Mouse (Mus musculus): ENCODE results near the gene Sstr2. TPM values are rescaled to one million over a fixed set of nuclear protein-coding genes. Genes with fewer than 3 reads are reported as not detected.
A peak's percentile ranks its signal among the peaks of the same experiment; 100 is the strongest.

Sstr2 gene
- 3.3 and 4.0 TPM in 2 replicates for polyA plus RNA-seq (2012; rRNA removed)

GRCm38 (mm10) chr11:113618672-113619419, at the start of gene Sstr2:
Sstr2 (plus strand) TSS chr11:113619342.
- under 1% methylated on average over 54 of the region's 54 CpGs for WGBS
- peak; percentile 73 for DNase-seq

GRCm38 (mm10) chr11:113571616-113572015, 47.5 kb upstream of the Sstr2 start:
- Histone ChIP-seq H3K4me3 (replicated peaks; ENCODE audit: insufficient read depth, low read depth, low read length) (no peak overlapping the region), H3K27ac (ENCODE audit: insufficient read depth, low read length) (no peak overlapping the region), H3K4me1 (ENCODE audit: control insufficient read depth, insufficient read depth, low read length) (no peaks in the 10 kb centered on the region), H3K27me3 (ENCODE audit: control insufficient read depth, insufficient read depth, low read length) (no peaks in the 10 kb centered on the region)
- TF ChIP-seq CTCF (IDR thresholded peaks at IDR 0.05; ENCODE audit: borderline replicate concordance, insufficient read depth, low read depth, low read length), result no peak
- no peak for TF ChIP-seq POLR2A (IDR thresholded peaks at IDR 0.05; ENCODE audit: borderline replicate concordance, insufficient read depth, low read length)
- DNase-seq, result no peak

More at GRCm38 (mm10) chr11:113618672-113619419, at the start of gene Sstr2:
- Histone ChIP-seq H3K4me3 (replicated peaks; ENCODE audit: insufficient read depth, low read depth, low read length) (peak within 1 kb of the TSS; percentile 55), H3K27ac (ENCODE audit: insufficient read depth, low read length) (no peak within 1 kb of the TSS), H3K27me3 (ENCODE audit: control insufficient read depth, insufficient read depth, low read length) (no peaks in the 10 kb centered on the region), H3K4me1 (ENCODE audit: control insufficient read depth, insufficient read depth, low read length) (peaks cover 7% of the 10 kb centered on the region; the same call in 1 of the 2 replicates)
- no peak for TF ChIP-seq POLR2A (IDR thresholded peaks at IDR 0.05; ENCODE audit: borderline replicate concordance, insufficient read depth, low read length)
- TF ChIP-seq CTCF (IDR thresholded peaks at IDR 0.05; ENCODE audit: borderline replicate concordance, insufficient read depth, low read depth, low read length), result no peak

DNA sequence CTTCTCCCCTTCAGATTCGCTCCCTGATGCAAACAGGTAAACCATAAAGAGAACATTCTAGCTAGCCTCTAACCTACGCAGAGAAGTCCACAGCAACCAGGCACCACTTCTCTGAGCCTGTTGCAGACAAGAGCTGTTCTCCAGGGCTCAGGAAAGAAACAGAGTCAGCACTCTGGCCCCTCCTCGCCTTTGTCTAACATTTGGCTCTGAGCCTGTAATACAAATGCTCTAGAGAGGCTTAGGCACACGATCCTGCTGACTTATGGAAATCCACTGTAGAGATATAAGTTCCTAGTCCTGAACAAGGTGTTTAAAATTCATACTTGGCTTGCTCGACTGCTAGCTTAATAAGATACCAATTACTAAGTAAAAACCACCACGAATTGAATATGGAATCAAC, 46.5 kb upstream of the Sstr2 start:
- TF ChIP-seq POLR2A (IDR thresholded peaks at IDR 0.05; ENCODE audit: borderline replicate concordance, insufficient read depth, low read length) (no peak), CTCF (IDR thresholded peaks at IDR 0.05; ENCODE audit: borderline replicate concordance, insufficient read depth, low read depth, low read length) (no peak)
- 65% methylated on average over 6 of the region's 6 CpGs for WGBS
- H3K27ac ChIP-seq (ENCODE audit: insufficient read depth, low read length), result no peak overlapping the region
- no peaks in the 10 kb centered on the region for H3K27me3 ChIP-seq (ENCODE audit: control insufficient read depth, insufficient read depth, low read length)
- no peak overlapping the region for H3K4me3 ChIP-seq (replicated peaks; ENCODE audit: insufficient read depth, low read depth, low read length)
- no peak for DNase-seq
- H3K4me1 ChIP-seq (ENCODE audit: control insufficient read depth, insufficient read depth, low read length), result no peaks in the 10 kb centered on the region

- no peaks in the 10 kb centered on the region for H3K4me1 ChIP-seq (ENCODE audit: control insufficient read depth, insufficient read depth, low read length)
- WGBS, result 70% methylated on average over 4 of the region's 4 CpGs
- H3K27me3 ChIP-seq (ENCODE audit: control insufficient read depth, insufficient read depth, low read length), result no peaks in the 10 kb centered on the region
- no peak for DNase-seq
- H3K4me3 ChIP-seq (replicated peaks; ENCODE audit: insufficient read depth, low read depth, low read length), result no peak overlapping the region
- no peak overlapping the region for H3K27ac ChIP-seq (ENCODE audit: insufficient read depth, low read length)
- TF ChIP-seq POLR2A (IDR thresholded peaks at IDR 0.05; ENCODE audit: borderline replicate concordance, insufficient read depth, low read length) (no peak), CTCF (IDR thresholded peaks at IDR 0.05; ENCODE audit: borderline replicate concordance, insufficient read depth, low read depth, low read length) (no peak)
Observed at GRCm38 (mm10) chr11:113577221-113577620, 41.9 kb upstream of the Sstr2 start.

- no peak for TF ChIP-seq CTCF (IDR thresholded peaks at IDR 0.05; ENCODE audit: borderline replicate concordance, insufficient read depth, low read depth, low read length)
- no peak for TF ChIP-seq POLR2A (IDR thresholded peaks at IDR 0.05; ENCODE audit: borderline replicate concordance, insufficient read depth, low read length)
- WGBS, result 48% methylated on average over 11 of the region's 11 CpGs
- H3K4me3 ChIP-seq (replicated peaks; ENCODE audit: insufficient read depth, low read depth, low read length), result no peak overlapping the region
- H3K27me3 ChIP-seq (ENCODE audit: control insufficient read depth, insufficient read depth, low read length), result no peaks in the 10 kb centered on the region
- H3K4me1 ChIP-seq (ENCODE audit: control insufficient read depth, insufficient read depth, low read length), result no peaks in the 10 kb centered on the region
- no peak overlapping the region for H3K27ac ChIP-seq (ENCODE audit: insufficient read depth, low read length)
- no peak for DNase-seq
Observed at GRCm38 (mm10) chr11:113583879-113584661, 35.1 kb upstream of the Sstr2 start.

DNA sequence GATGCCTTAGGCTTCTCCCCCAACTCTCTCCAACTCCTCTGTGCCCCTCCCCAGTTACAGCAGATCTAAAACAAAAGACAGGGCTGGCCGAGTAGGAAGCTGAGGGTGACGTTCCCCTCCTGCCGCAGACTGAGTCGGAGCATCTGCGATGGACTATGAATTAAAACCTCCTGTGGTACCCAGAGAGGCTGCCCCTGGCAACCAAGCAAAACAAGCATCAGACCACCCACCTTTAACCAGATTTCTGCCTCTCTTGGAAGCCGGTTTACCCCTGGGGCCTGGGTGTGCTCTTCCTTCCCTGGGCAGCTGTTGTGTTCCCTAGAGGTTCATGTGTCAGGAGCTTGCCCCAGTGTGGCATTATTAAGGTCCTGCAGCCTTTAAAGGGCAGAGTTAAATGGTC, 32.7 kb upstream of the Sstr2 start:
- no peaks in the 10 kb centered on the region for H3K27me3 ChIP-seq (ENCODE audit: control insufficient read depth, insufficient read depth, low read length)
- no peak overlapping the region for H3K27ac ChIP-seq (ENCODE audit: insufficient read depth, low read length)
- no peak overlapping the region for H3K4me3 ChIP-seq (replicated peaks; ENCODE audit: insufficient read depth, low read depth, low read length)
- no peaks in the 10 kb centered on the region for H3K4me1 ChIP-seq (ENCODE audit: control insufficient read depth, insufficient read depth, low read length)
- TF ChIP-seq CTCF (IDR thresholded peaks at IDR 0.05; ENCODE audit: borderline replicate concordance, insufficient read depth, low read depth, low read length) (no peak), POLR2A (IDR thresholded peaks at IDR 0.05; ENCODE audit: borderline replicate concordance, insufficient read depth, low read length) (no peak)
- WGBS, result 54% methylated on average over 6 of the region's 6 CpGs
- DNase-seq, result no peak

GRCm38 (mm10) chr11:113588936-113589335, 30.2 kb upstream of the Sstr2 start:
- 59% methylated on average over 3 of the region's 3 CpGs for WGBS
- no peak overlapping the region for H3K4me3 ChIP-seq (replicated peaks; ENCODE audit: insufficient read depth, low read depth, low read length)

More at GRCm38 (mm10) chr11:113588936-113589335, 30.2 kb upstream of the Sstr2 start:
- TF ChIP-seq CTCF (IDR thresholded peaks at IDR 0.05; ENCODE audit: borderline replicate concordance, insufficient read depth, low read depth, low read length) (no peak), POLR2A (IDR thresholded peaks at IDR 0.05; ENCODE audit: borderline replicate concordance, insufficient read depth, low read length) (no peak)
- H3K27me3 ChIP-seq (ENCODE audit: control insufficient read depth, insufficient read depth, low read length), result no peaks in the 10 kb centered on the region
- H3K27ac ChIP-seq (ENCODE audit: insufficient read depth, low read length), result no peak overlapping the region
- DNase-seq, result no peak
- no peaks in the 10 kb centered on the region for H3K4me1 ChIP-seq (ENCODE audit: control insufficient read depth, insufficient read depth, low read length)
